4 mouse cellular contexts compared by ENCODE assay signal in the genomic region with DNA sequence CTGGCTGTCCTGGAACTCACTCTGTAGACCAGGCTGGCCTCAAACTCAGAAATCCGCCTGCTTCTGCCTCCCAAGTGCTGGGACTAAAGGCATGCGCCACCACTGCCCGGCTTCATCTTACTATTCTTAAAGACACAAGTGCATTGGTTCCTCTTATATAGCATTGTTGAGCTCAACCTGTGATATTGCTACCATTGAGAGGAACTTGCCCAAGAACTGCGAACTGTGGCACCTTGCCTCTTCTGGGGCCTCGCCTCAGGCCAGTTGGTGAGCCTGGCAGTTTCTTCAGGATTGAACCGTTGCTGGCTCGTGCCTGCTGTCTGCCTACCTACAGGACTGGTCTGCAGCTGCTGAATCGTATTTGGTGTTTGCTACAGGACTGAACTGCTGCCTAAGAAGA. TPM values are rescaled to one million over a fixed set of nuclear protein-coding genes. Genes with fewer than 3 reads are reported as not detected.
"Had no signal": no experiment of that assay in that cellular context is flagged by ENCODE, and none has a peak within 500 bp of the region (broad histone marks: within the 10 kb centered on the region; RNA-seq: fewer than 3 reads in every experiment).

No protein-coding gene starts in this region.

RNA-seq across cellular contexts. Expression of a gene that starts 23.4 kb away (rescaled TPM):
- total RNA-seq: midbrain, postnatal 0 days; monocyte, adult 5-6 weeks had no signal
- polyA plus RNA-seq: macrophage; neural tube, embryonic 11.5 days had no signal
